ENCODE assay signal across 12 mouse cellular contexts in the genomic region with DNA sequence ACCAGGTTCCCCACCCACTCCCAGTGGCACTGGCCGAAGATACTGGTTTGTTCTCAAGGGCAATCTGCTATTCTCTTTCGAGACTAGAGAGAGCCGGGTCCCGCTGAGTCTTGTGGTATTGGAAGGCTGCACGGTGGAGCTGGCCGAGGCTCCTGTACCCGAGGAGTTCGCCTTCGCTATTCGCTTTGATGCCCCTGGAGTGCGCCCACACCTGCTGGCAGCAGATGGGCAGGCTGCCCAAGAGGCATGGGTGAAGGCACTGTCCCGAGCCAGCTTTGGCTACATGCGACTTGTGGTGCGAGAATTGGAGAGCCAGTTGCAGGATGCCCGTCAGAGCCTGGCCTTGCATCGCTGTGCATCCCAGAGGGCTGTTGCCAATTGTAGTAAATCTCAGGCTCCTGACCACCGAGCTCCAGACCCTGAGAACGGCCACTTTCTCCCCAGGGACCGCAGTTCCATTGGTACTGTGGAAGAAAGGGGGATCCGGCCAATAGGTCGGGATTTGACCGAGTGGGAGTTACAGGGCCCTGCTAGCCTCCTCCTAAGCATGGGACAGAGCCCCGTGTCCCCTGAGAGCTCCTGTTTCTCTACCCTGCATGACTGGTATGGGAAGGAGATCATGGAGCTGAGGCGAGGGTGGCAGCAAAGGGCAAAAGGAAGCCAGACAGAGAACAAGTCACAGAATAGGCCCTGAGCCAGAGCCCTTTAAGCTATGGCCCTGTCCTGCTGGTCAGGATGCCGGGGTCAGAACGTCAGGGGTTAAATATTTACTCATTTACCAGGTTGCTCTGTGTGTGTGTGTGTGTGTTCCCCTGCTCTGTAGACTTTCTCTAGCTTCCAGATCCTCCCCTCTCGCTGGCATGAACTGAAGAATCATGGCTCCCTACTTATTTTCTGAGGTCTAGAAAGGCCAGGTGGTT. TPM values are rescaled to one million over a fixed set of nuclear protein-coding genes. Genes with fewer than 3 reads are reported as not detected.
DNase-seq lines count a peak whose midpoint lies in the region; ATAC-seq and TF ChIP-seq lines count a peak whose summit lies in the region.
"Had no signal": no experiment of that assay in that cellular context is flagged by ENCODE, and none has a peak within 500 bp of the region (broad histone marks: within the 10 kb centered on the region; RNA-seq: fewer than 3 reads in every experiment).

No protein-coding gene starts in this region.

- peaks cover 23% of the 10 kb centered on the region for H3K4me1 ChIP-seq in hindbrain, embryonic 12.5 days
- H3K4me1 ChIP-seq in hindbrain, embryonic 16.5 days (ENCODE audit: control insufficient read depth, insufficient read depth, low read depth, low read length), result peaks cover 17% of the 10 kb centered on the region
- peaks cover 74% of the 10 kb centered on the region for H3K4me1 ChIP-seq in G1E (ENCODE audit: insufficient read depth, low read depth, low read length)
- peaks cover 45% of the 10 kb centered on the region for H3K4me1 ChIP-seq in embryonic facial prominence, embryonic 10.5 days
- peaks cover 31% of the 10 kb centered on the region for H3K4me1 ChIP-seq in limb, embryonic 10.5 days

- 0 out of 2 replicates have a peak overlapping the region, but pooled peaks have one; percentile 6 for H3K4me2 ChIP-seq in hindbrain, embryonic 12.5 days (replicated peaks)
- no peak overlapping the region for H3K4me2 ChIP-seq in hindbrain, embryonic 16.5 days (ENCODE audit: low read length)
- H3K4me2 ChIP-seq: lung, embryonic 15.5 days; midbrain, embryonic 15.5 days; stomach, embryonic 15.5 days had no signal

- DNase-seq in G1E (ENCODE audit: low spot score), result no peak
- DNase-seq in embryonic facial prominence, embryonic 10.5 days (ENCODE audit: low spot score), result no peak
- DNase-seq in limb, embryonic 10.5 days (ENCODE audit: low spot score), result no peak
- DNase-seq in embryo, embryonic 11 days, result no peak
- no peak for DNase-seq in right cerebral cortex, postnatal 36 days (ENCODE audit: low spot score in 2 of 2)
- DNase-seq: forebrain, postnatal 0 days; gastrocnemius, postnatal 36 days had no signal

- no peak for TF ChIP-seq CTCF in G1E (IDR thresholded peaks at IDR 0.05; ENCODE audit: low read depth, low read length)

- H3K9me3 ChIP-seq in hindbrain, embryonic 12.5 days (replicated peaks), result no peaks in the 10 kb centered on the region
- H3K9me3 ChIP-seq in hindbrain, embryonic 16.5 days (ENCODE audit: control insufficient read depth, low read length), result no peaks in the 10 kb centered on the region
- H3K9me3 ChIP-seq in G1E (replicated peaks), result no peaks in the 10 kb centered on the region
- no peaks in the 10 kb centered on the region for H3K9me3 ChIP-seq in embryonic facial prominence, embryonic 10.5 days
- H3K9me3 ChIP-seq in limb, embryonic 10.5 days (replicated peaks), result no peaks in the 10 kb centered on the region
- H3K9me3 ChIP-seq: lung, embryonic 15.5 days; midbrain, embryonic 15.5 days; stomach, embryonic 15.5 days had no signal

- no peak for ATAC-seq in hindbrain, embryonic 12.5 days (ENCODE audit: low FRiP score)
- no peak for ATAC-seq in hindbrain, embryonic 16.5 days
- ATAC-seq in G1E (ENCODE audit: extremely low read depth, insufficient number of reproducible peaks, low FRiP score, poor library complexity, severe bottlenecking), result no peak
- ATAC-seq: forebrain, postnatal 0 days; midbrain, embryonic 15.5 days had no signal

- no peak overlapping the region for H3K27ac ChIP-seq in hindbrain, embryonic 12.5 days
- no peak overlapping the region for H3K27ac ChIP-seq in hindbrain, embryonic 16.5 days (ENCODE audit: low read depth, low read length)
- peak overlapping the region; percentile 41 for H3K27ac ChIP-seq in embryonic facial prominence, embryonic 10.5 days (replicated peaks)
- 0 out of 2 replicates have a peak overlapping the region, but pooled peaks have one; percentile 20 for H3K27ac ChIP-seq in limb, embryonic 10.5 days
- H3K27ac ChIP-seq: lung, embryonic 15.5 days; midbrain, embryonic 15.5 days had no signal

- no peak overlapping the region for H3K4me3 ChIP-seq in hindbrain, embryonic 12.5 days
- H3K4me3 ChIP-seq in hindbrain, embryonic 16.5 days (ENCODE audit: low read length), result no peak overlapping the region
- H3K4me3 ChIP-seq in G1E (ENCODE audit: low read depth, low read length), result peak overlapping the region; percentile 67; the same call in 1 of the 2 replicates
- H3K4me3 ChIP-seq in embryonic facial prominence, embryonic 10.5 days, result no peak overlapping the region
- no peak overlapping the region for H3K4me3 ChIP-seq in limb, embryonic 10.5 days
- H3K4me3 ChIP-seq: lung, embryonic 15.5 days; midbrain, embryonic 15.5 days; stomach, embryonic 15.5 days had no signal

- H3K36me3 ChIP-seq in hindbrain, embryonic 12.5 days, result peaks cover 11% of the 10 kb centered on the region
- peaks cover 7% of the 10 kb centered on the region; the same call in 1 of the 2 replicates for H3K36me3 ChIP-seq in hindbrain, embryonic 16.5 days (ENCODE audit: control insufficient read depth, insufficient read depth, low read length)
- H3K36me3 ChIP-seq in G1E (replicated peaks), result peaks cover 49% of the 10 kb centered on the region
- H3K36me3 ChIP-seq in embryonic facial prominence, embryonic 10.5 days (replicated peaks), result peaks cover 13% of the 10 kb centered on the region
- H3K36me3 ChIP-seq in limb, embryonic 10.5 days, result peaks cover 13% of the 10 kb centered on the region

- peaks cover 23% of the 10 kb centered on the region for H3K27me3 ChIP-seq in hindbrain, embryonic 12.5 days
- peaks cover 10% of the 10 kb centered on the region for H3K27me3 ChIP-seq in hindbrain, embryonic 16.5 days (replicated peaks; ENCODE audit: control insufficient read depth, insufficient read depth, low read length)
- no peaks in the 10 kb centered on the region for H3K27me3 ChIP-seq in G1E (ENCODE audit: insufficient read depth, low read length)
- H3K27me3 ChIP-seq in embryonic facial prominence, embryonic 10.5 days (replicated peaks; ENCODE audit: low read depth, poor library complexity, severe bottlenecking), result peaks cover 31% of the 10 kb centered on the region
- peaks cover 26% of the 10 kb centered on the region for H3K27me3 ChIP-seq in limb, embryonic 10.5 days (ENCODE audit: low read depth, poor library complexity, severe bottlenecking)
- H3K27me3 ChIP-seq: lung, embryonic 15.5 days; stomach, embryonic 15.5 days had no signal

- no peak overlapping the region for H3K9ac ChIP-seq in hindbrain, embryonic 12.5 days
- H3K9ac ChIP-seq in hindbrain, embryonic 16.5 days (ENCODE audit: low read depth, low read length), result no peak overlapping the region
- H3K9ac ChIP-seq: forebrain, postnatal 0 days; lung, embryonic 15.5 days; midbrain, embryonic 15.5 days; stomach, embryonic 15.5 days had no signal

- 85% methylated on average over 27 of the region's 27 CpGs for WGBS in hindbrain, embryonic 12.5 days
- WGBS in hindbrain, embryonic 16.5 days, result 87% methylated on average over 27 of the region's 27 CpGs
- 93% methylated on average over 27 of the region's 27 CpGs for WGBS in embryonic facial prominence, embryonic 10.5 days
- 91% methylated on average over 27 of the region's 27 CpGs for WGBS in limb, embryonic 10.5 days

RNA-seq across cellular contexts. Expression of a gene that starts 4.9 kb away (rescaled TPM):
- 250 and 259 TPM in 2 replicates for polyA plus RNA-seq in hindbrain, embryonic 12.5 days (2016; fragmentation: Nextera tagmentation; extraction: Ambion mirVana)
- 354 and 397 TPM in 2 replicates for polyA plus RNA-seq in hindbrain, embryonic 16.5 days (2015; fragmentation: Nextera tagmentation; extraction: Ambion mirVana)
- 68.2 and 118 TPM in 2 replicates for total RNA-seq in G1E (2014; fragmentation: Nextera tagmentation)
- total RNA-seq in G1E (2017), result 115 and 129 TPM in 2 replicates
- 116 and 137 TPM in 2 replicates for polyA plus RNA-seq in G1E (2012)
- 212 and 215 TPM in 2 replicates for polyA plus RNA-seq in embryonic facial prominence, embryonic 10.5 days (2016; fragmentation: Nextera tagmentation; extraction: Ambion mirVana)
- polyA plus RNA-seq in limb, embryonic 10.5 days (2016; fragmentation: Nextera tagmentation; extraction: Ambion mirVana), result 211 and 212 TPM in 2 replicates

RNA-seq across cellular contexts. Expression of a gene that starts 4.9 kb away (rescaled TPM):
- polyA plus RNA-seq in hindbrain, embryonic 12.5 days (2016; fragmentation: Nextera tagmentation; extraction: Ambion mirVana), result 5.3 and 6.2 TPM in 2 replicates
- 1.6 and 2.1 TPM in 2 replicates for polyA plus RNA-seq in hindbrain, embryonic 16.5 days (2015; fragmentation: Nextera tagmentation; extraction: Ambion mirVana)
- total RNA-seq in G1E (2014; fragmentation: Nextera tagmentation) (50.8 and 67.8 TPM in 2 replicates), G1E (2017) (37.9 and 42.2 TPM in 2 replicates)
- polyA plus RNA-seq in G1E (2012), result 12.5 and 18.8 TPM in 2 replicates
- polyA plus RNA-seq in embryonic facial prominence, embryonic 10.5 days (2016; fragmentation: Nextera tagmentation; extraction: Ambion mirVana), result 4.9 TPM in 2 replicates
- polyA plus RNA-seq in limb, embryonic 10.5 days (2016; fragmentation: Nextera tagmentation; extraction: Ambion mirVana), result 5.4 and 7.4 TPM in 2 replicates

RNA-seq across cellular contexts. Expression of a gene that starts 4.9 kb away (rescaled TPM):
- 26.7 and 29.7 TPM in 2 replicates for polyA plus RNA-seq in hindbrain, embryonic 12.5 days (2016; fragmentation: Nextera tagmentation; extraction: Ambion mirVana)
- 32.8 and 32.9 TPM in 2 replicates for polyA plus RNA-seq in hindbrain, embryonic 16.5 days (2015; fragmentation: Nextera tagmentation; extraction: Ambion mirVana)
- 190 and 198 TPM in 2 replicates for total RNA-seq in G1E (2014; fragmentation: Nextera tagmentation)
- total RNA-seq in G1E (2017), result 200 and 229 TPM in 2 replicates
- polyA plus RNA-seq in G1E (2012), result 274 and 333 TPM in 2 replicates
- 19.2 and 24.0 TPM in 2 replicates for polyA plus RNA-seq in embryonic facial prominence, embryonic 10.5 days (2016; fragmentation: Nextera tagmentation; extraction: Ambion mirVana)
- 19.0 and 29.2 TPM in 2 replicates for polyA plus RNA-seq in limb, embryonic 10.5 days (2016; fragmentation: Nextera tagmentation; extraction: Ambion mirVana)

RNA-seq across cellular contexts. Expression of a gene that starts 10.5 kb away (rescaled TPM):
- 266 and 295 TPM in 2 replicates for polyA plus RNA-seq in hindbrain, embryonic 12.5 days (2016; fragmentation: Nextera tagmentation; extraction: Ambion mirVana)
- 345 and 392 TPM in 2 replicates for polyA plus RNA-seq in hindbrain, embryonic 16.5 days (2015; fragmentation: Nextera tagmentation; extraction: Ambion mirVana)
- total RNA-seq in G1E (2014; fragmentation: Nextera tagmentation) (117 and 124 TPM in 2 replicates), G1E (2017) (344 and 364 TPM in 2 replicates)
- 215 and 331 TPM in 2 replicates for polyA plus RNA-seq in G1E (2012)
- polyA plus RNA-seq in embryonic facial prominence, embryonic 10.5 days (2016; fragmentation: Nextera tagmentation; extraction: Ambion mirVana), result 243 and 256 TPM in 2 replicates
- polyA plus RNA-seq in limb, embryonic 10.5 days (2016; fragmentation: Nextera tagmentation; extraction: Ambion mirVana), result 243 and 262 TPM in 2 replicates

RNA-seq across cellular contexts. Expression of a gene that starts 36.4 kb away (rescaled TPM):
- 4.0 and 4.8 TPM in 2 replicates for polyA plus RNA-seq in hindbrain, embryonic 12.5 days (2016; fragmentation: Nextera tagmentation; extraction: Ambion mirVana)
- 3.3 TPM in 2 replicates for polyA plus RNA-seq in hindbrain, embryonic 16.5 days (2015; fragmentation: Nextera tagmentation; extraction: Ambion mirVana)
- total RNA-seq in G1E (2014; fragmentation: Nextera tagmentation), result not detected in 2 replicates
- 0.11 and 1.0 TPM in 2 replicates for total RNA-seq in G1E (2017)
- not detected in 2 replicates for polyA plus RNA-seq in G1E (2012)
- 2.1 and 3.0 TPM in 2 replicates for polyA plus RNA-seq in embryonic facial prominence, embryonic 10.5 days (2016; fragmentation: Nextera tagmentation; extraction: Ambion mirVana)
- polyA plus RNA-seq in limb, embryonic 10.5 days (2016; fragmentation: Nextera tagmentation; extraction: Ambion mirVana), result 0.80 and 2.9 TPM in 2 replicates

Comparison
In these comparisons a context has a peak if more than half of its experiments do, and no peak if none do; other contexts are left out.
1. H3K27ac ChIP-seq: peak in embryonic facial prominence, embryonic 10.5 days (single experiment) and limb, embryonic 10.5 days (single experiment); none in hindbrain, embryonic 12.5 days (single experiment) and hindbrain, embryonic 16.5 days (single experiment).